Mouse (Mus musculus) spleen, adult 2 months (tissue): ENCODE measurements at regions not wholly inside any gene's neighbourhood (a gene's known extent, or its start where the extent isn't known, plus 50 kb on each side); places are given as distances from the start of the nearest gene placed in this dataset.

Source experiments
- CTCF ChIP-seq: fragments of 200-500 bp; IDR thresholded peaks from 2 replicates; pipeline ENCODE4 v1.5.1; 2011; ENCODE audit warnings: mild to moderate bottlenecking, inconsistent platforms; ENCODE audit not compliant: insufficient read depth, insufficient read length, insufficient replicate concordance; ENCODE audit errors: extremely low read depth
- POLR2A ChIP-seq: fragments of 200-500 bp; IDR thresholded peaks from 2 replicates; pipeline ENCODE4 v1.6.1; 2011; ENCODE audit warnings: low read depth, low read length, inconsistent platforms

GRCm38 (mm10) chr8:79582195-79582594, 57.2 kb upstream of the Otud4 start:
- TF ChIP-seq CTCF (no peak), POLR2A (no peak)
